Comparison of ENCODE assay signal across 20 mouse cellular contexts in the genomic region with DNA sequence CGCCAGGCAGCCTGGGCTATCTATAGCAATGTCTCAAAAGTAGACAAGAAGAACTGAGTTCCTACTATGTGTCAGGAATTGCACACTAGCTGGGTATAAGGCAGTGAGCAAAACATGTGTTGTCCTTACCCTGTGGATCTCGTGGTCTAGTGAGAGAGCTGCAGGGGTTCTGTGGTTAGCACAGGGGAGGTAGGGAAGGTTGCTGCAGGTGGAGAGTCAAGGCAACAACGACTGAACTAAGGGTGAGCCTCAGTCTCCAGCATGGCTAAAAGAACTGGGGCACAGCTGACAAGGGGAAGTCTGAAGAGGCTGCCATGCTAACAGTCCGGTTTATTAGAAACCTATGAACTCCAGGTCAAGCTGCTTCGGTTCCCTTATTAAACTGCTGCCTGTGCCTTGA. TPM values are rescaled to one million over a fixed set of nuclear protein-coding genes. Genes with fewer than 3 reads are reported as not detected.
DNase-seq lines count a peak whose midpoint lies in the region; ATAC-seq lines count a peak whose summit lies in the region.
"Had no signal": no experiment of that assay in that cellular context is flagged by ENCODE, and none has a peak within 500 bp of the region (broad histone marks: within the 10 kb centered on the region; RNA-seq: fewer than 3 reads in every experiment).

No protein-coding gene starts in this region.

- 0 out of 2 replicates have a peak, but pooled peaks have one; percentile 20 for ATAC-seq in intestine, embryonic 15.5 days
- no peak for ATAC-seq in intestine, embryonic 16.5 days
- ATAC-seq in megakaryocyte-erythroid progenitor cell, adult 5-6 weeks (replicated peaks; ENCODE audit: low FRiP score, low TSS enrichment, poor library complexity, severe bottlenecking): peak; percentile 30; the same call in 1 of the 2 replicates
- ATAC-seq: forebrain, embryonic 15.5 days; hindbrain, postnatal 0 days; intestine, postnatal 0 days; lung, postnatal 0 days had no signal

- no peak overlapping the region for H3K9ac ChIP-seq in intestine, embryonic 15.5 days
- no peak overlapping the region for H3K9ac ChIP-seq in intestine, embryonic 16.5 days (ENCODE audit: low read depth, low read length)
- H3K9ac ChIP-seq: embryonic facial prominence, embryonic 12.5 days; forebrain, embryonic 15.5 days; heart, embryonic 13.5 days; hindbrain, embryonic 12.5 days; limb, embryonic 15.5 days; liver, embryonic 13.5 days had no signal

- H3K4me2 ChIP-seq in intestine, embryonic 15.5 days (replicated peaks): no peak overlapping the region
- H3K4me2 ChIP-seq in intestine, embryonic 16.5 days (ENCODE audit: low read depth, low read length): no peak overlapping the region
- H3K4me2 ChIP-seq: embryonic facial prominence, embryonic 12.5 days; forebrain, embryonic 15.5 days; heart, embryonic 13.5 days; hindbrain, embryonic 12.5 days; limb, embryonic 15.5 days; liver, embryonic 13.5 days had no signal

- no peak overlapping the region for H3K4me3 ChIP-seq in intestine, embryonic 15.5 days (replicated peaks)
- H3K4me3 ChIP-seq in intestine, embryonic 16.5 days (ENCODE audit: low read length): no peak overlapping the region
- H3K4me3 ChIP-seq: embryonic facial prominence, embryonic 12.5 days; forebrain, embryonic 10.5 days; forebrain, embryonic 15.5 days; gastrocnemius, adult 2 months; heart, adult 2 months; heart, embryonic 13.5 days; hindbrain, embryonic 12.5 days; limb, embryonic 10.5 days; limb, embryonic 15.5 days; liver, embryonic 13.5 days had no signal

- DNase-seq in thymus, postnatal 14 days: peak; percentile 55
- DNase-seq in B cell, adult 2 months: no peak
- DNase-seq in gastrocnemius, adult 18-20 months (ENCODE audit: low spot score): no peak
- DNase-seq in adrenal gland, adult 2 months: no peak

- H3K27ac ChIP-seq in intestine, embryonic 15.5 days: no peak overlapping the region
- H3K27ac ChIP-seq in intestine, embryonic 16.5 days (ENCODE audit: low read length): no peak overlapping the region
- H3K27ac ChIP-seq: embryonic facial prominence, embryonic 12.5 days; forebrain, embryonic 10.5 days; forebrain, embryonic 15.5 days; gastrocnemius, adult 2 months; heart, adult 2 months; heart, embryonic 13.5 days; hindbrain, embryonic 12.5 days; hindbrain, postnatal 0 days; limb, embryonic 10.5 days; limb, embryonic 15.5 days; liver, embryonic 13.5 days had no signal

- no peaks in the 10 kb centered on the region for H3K9me3 ChIP-seq in intestine, embryonic 15.5 days
- no peaks in the 10 kb centered on the region; the same call in 1 of the 2 replicates for H3K9me3 ChIP-seq in intestine, embryonic 16.5 days (ENCODE audit: control insufficient read depth, low read length)
- H3K9me3 ChIP-seq: embryonic facial prominence, embryonic 12.5 days; forebrain, embryonic 10.5 days; forebrain, embryonic 15.5 days; heart, embryonic 13.5 days; hindbrain, embryonic 12.5 days; limb, embryonic 10.5 days; limb, embryonic 15.5 days; liver, embryonic 13.5 days had no signal

- H3K4me1 ChIP-seq in intestine, embryonic 15.5 days (replicated peaks): no peaks in the 10 kb centered on the region
- no peaks in the 10 kb centered on the region for H3K4me1 ChIP-seq in intestine, embryonic 16.5 days (ENCODE audit: control insufficient read depth, insufficient read depth, low read length)
- H3K4me1 ChIP-seq: embryonic facial prominence, embryonic 12.5 days; forebrain, embryonic 10.5 days; forebrain, embryonic 15.5 days; hindbrain, embryonic 12.5 days; limb, embryonic 10.5 days; limb, embryonic 15.5 days; liver, embryonic 13.5 days had no signal

- H3K27me3 ChIP-seq in intestine, embryonic 15.5 days (replicated peaks): no peaks in the 10 kb centered on the region
- H3K27me3 ChIP-seq in intestine, embryonic 16.5 days (replicated peaks; ENCODE audit: control insufficient read depth, insufficient read depth, low read length): no peaks in the 10 kb centered on the region
- H3K27me3 ChIP-seq: embryonic facial prominence, embryonic 12.5 days; forebrain, embryonic 15.5 days; heart, embryonic 13.5 days; hindbrain, embryonic 12.5 days; limb, embryonic 15.5 days; liver, embryonic 13.5 days had no signal

- WGBS in intestine, embryonic 15.5 days: 81% methylated on average over 5 of the region's 5 CpGs
- 78% methylated on average over 5 of the region's 5 CpGs for WGBS in intestine, embryonic 16.5 days

- no peaks in the 10 kb centered on the region for H3K36me3 ChIP-seq in intestine, embryonic 15.5 days
- H3K36me3 ChIP-seq in intestine, embryonic 16.5 days (ENCODE audit: control insufficient read depth, insufficient read depth, low read length): no peaks in the 10 kb centered on the region
- H3K36me3 ChIP-seq: embryonic facial prominence, embryonic 12.5 days; forebrain, embryonic 10.5 days; forebrain, embryonic 15.5 days; heart, embryonic 13.5 days; hindbrain, embryonic 12.5 days; limb, embryonic 10.5 days; limb, embryonic 15.5 days; liver, embryonic 13.5 days had no signal

RNA-seq across cellular contexts. Expression of a gene that starts 16.5 kb away (rescaled TPM):
- 157 and 174 TPM in 2 replicates for polyA plus RNA-seq in intestine, embryonic 15.5 days (2015; fragmentation: Nextera tagmentation; extraction: Ambion mirVana)
- polyA plus RNA-seq in intestine, embryonic 16.5 days (2015; fragmentation: Nextera tagmentation; extraction: Ambion mirVana): 157 and 161 TPM in 2 replicates
- 29.8 and 41.6 TPM in 2 replicates for total RNA-seq in megakaryocyte-erythroid progenitor cell, adult 5-6 weeks (2014; fragmentation: Nextera tagmentation)
- total RNA-seq in megakaryocyte-erythroid progenitor cell, adult 5-6 weeks (2017): 22.7 and 31.5 TPM in 2 replicates
- 100 to 1,000 TPM; 462 to 524 TPM for total RNA-seq in gastrocnemius, adult 18-20 months (2021)
- 100 to 1,000 TPM; 110 to 136 TPM for total RNA-seq in adrenal gland, adult 2 months (2021)
- polyA plus RNA-seq in adrenal gland, adult 2 months (2012; rRNA removed): 1.8 and 3.6 TPM in 2 replicates
